Mouse (Mus musculus) kidney, postnatal 25 days (tissue): ENCODE measurements around the gene Rpl37a.

Experiments
- DNase-seq, 2 experiments: peaks; one replicate each; pipeline ENCODE4 v3.0.0; 2021; ENCODE audit warnings: mixed read lengths in 2 of 2

The Rpl37a gene

GRCm38 (mm10) chr1:72710753-72711653 is at the start of gene Rpl37a:
Gene Rpl37a (plus strand): TSS chr1:72711290.
- DNase-seq, result peak; percentile 97

DNA sequence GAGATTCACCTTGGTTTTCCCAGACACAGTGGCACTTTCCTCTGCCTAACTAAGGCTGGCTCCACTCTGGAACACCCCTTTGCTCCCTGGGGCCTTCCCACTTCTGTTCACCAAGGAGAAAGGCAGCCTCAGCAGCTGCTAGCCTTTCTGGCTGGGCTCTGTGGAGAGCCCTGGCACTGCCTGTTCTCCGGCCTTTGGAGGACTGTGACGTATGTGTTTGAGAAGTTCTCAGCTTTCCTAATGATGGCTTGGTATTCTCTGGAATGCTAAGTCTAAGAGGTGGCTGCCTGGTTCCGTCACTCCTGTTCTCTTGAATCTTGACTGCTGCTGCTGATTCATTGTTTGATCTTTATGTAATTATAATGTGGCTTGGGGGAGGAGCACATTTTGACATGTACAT is 38.0 kb upstream of the Rpl37a start:
- no peak for DNase-seq

- DNase-seq, result no peak
These were observed 14.8 kb upstream of the Rpl37a start for GRCm38 (mm10) chr1:72696256-72696655.

GRCm38 (mm10) chr1:72698651-72699050 is 12.4 kb upstream of the Rpl37a start:
- peak; percentile 38 to 65 for DNase-seq

DNA sequence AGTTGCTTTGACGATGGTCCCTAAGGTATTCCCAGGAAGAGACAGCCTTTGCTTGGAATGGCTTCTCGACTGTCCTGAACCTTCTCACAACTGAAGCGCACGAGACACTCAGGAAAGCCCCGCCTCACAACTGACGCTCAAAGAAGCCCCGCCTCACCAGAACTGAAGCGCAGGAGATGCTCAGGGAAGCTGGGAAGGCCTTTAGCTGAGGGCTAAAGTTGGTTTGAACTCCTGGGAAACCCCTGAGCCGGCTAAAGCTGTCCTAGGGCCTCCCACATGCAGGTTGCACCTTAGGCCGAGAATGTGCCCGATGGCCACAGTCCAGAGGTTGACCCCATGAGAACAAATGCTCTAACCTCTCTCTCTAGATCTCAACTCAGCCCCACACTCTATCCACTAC is 10.6 kb upstream of the Rpl37a start, which contains the start of gene Ankar:
Ankar (minus strand) TSS at position 101 of the 400 bp plus-strand sequence.
- DNase-seq, result no peak

DNA sequence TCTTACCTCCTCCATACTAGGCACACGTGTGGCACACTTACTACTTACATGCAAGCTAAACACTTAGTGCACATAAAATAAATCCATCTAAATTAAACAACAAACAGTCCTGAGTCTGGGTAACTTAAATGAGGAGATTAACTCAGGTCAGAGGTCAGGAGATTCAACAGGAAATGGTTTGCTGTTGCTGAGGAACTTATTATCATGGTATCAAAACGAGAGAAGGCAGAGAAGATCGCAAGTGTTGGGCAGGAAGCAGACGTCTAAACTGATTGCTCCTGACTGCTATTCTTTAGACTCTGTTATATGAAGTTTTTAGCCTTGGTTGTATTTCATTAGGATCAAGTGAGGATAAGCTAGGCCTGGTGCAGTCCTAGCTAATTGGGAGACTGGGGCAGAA is 3.6 kb upstream of the Rpl37a start:
- DNase-seq, result no peak

DNA sequence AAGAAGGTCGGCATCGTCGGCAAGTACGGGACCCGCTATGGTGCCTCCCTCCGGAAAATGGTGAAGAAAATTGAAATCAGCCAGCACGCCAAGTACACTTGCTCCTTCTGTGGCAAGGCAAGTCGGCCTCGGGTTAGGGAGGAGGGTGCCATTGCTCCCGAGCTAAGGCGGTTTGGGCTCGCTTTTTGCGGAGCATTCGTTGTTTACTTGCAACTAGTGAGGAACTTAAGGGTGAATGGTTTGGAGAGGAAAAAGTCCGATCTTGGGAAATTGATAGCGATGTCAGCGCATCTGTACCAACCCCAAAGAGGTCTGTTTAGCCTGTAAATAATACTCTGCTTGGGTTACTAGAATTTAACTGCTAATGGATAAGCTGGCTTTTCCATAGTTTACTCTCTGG is 594 bp downstream of the Rpl37a start:
- DNase-seq, result no peak

GRCm38 (mm10) chr1:72714547-72714946 is 3.5 kb downstream of the Rpl37a start:
- DNase-seq, result peak in 1 of 2 experiments; percentile 12

DNA sequence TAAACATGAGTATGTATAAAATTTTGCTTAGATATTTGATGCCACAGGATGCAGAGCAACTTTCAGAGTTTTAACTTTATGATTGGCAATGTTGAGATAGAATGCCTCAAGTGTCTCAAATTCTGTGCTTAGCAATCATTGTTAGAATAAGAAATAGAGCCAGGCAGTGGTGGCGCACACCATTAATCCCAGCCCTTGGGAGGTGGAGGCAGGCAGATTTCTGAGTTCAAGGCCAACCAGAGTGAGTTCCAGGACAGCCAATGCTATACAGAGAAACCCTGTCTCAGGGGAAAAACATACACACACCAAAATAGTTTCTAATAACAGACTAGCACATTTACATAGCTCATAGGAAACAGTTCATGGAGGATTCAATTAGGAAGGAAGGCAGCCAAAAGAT is 4.0 kb downstream of the Rpl37a start:
- DNase-seq, result no peak

- DNase-seq, result no peak
These were observed 4.7 kb downstream of the Rpl37a start for GRCm38 (mm10) chr1:72715593-72716361.

- DNase-seq, result no peak
These were observed 5.3 kb downstream of the Rpl37a start for GRCm38 (mm10) chr1:72716421-72716820.

DNA sequence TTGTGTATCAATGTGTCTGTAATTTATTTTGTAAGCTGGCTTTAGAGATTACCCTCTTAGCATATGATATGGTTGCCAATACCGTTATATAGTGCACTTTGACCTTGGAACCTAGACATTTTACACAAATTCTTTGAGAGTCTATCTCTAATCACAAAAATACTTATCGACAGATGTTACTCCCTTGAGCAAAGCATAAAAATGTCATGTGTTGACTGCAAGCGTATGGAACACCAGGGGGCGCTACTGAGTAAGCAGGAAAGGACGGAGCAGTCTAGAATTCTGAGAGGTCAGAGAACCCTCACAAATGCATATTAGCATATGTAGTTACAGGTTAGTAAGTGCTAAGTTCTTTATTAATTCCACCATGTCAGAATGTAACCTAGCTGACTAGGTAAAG is 5.8 kb downstream of the Rpl37a start:
- DNase-seq, result peak; percentile 72 to 92

GRCm38 (mm10) chr1:72717540-72717939 is 6.5 kb downstream of the Rpl37a start:
- no peak for DNase-seq

DNA sequence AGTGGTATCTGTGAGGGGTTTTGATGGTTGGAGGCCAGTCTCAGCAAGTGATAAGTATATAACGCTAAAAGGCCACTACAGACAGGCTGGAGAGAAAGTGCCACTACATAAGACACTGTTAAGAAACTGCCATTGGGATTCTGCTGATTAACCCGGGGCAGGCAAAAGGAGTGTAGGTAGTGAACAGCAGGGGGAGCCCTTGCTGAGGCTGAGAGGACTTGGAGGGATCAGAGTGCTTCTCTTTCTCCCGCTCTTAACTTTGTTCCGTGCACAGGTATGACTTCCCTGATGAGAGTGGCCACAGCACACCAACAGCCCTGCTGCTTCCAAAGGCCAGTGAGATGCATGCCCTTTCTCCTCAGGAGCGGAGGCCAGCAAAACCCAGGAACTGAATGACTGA is 7.8 kb downstream of the Rpl37a start:
- peak; percentile 78 to 79 for DNase-seq

- no peak for DNase-seq
These were observed 9.1 kb downstream of the Rpl37a start for GRCm38 (mm10) chr1:72720115-72720725.

GRCm38 (mm10) chr1:72722646-72723045 is 11.6 kb downstream of the Rpl37a start:
- DNase-seq, result no peak

- DNase-seq, result no peak
These were observed 13.3 kb downstream of the Rpl37a start for GRCm38 (mm10) chr1:72724354-72724753.

- DNase-seq, result no peak
These were observed 14.9 kb downstream of the Rpl37a start for GRCm38 (mm10) chr1:72725941-72726340.

GRCm38 (mm10) chr1:72728781-72729180 is 17.7 kb downstream of the Rpl37a start:
- no peak for DNase-seq

DNA sequence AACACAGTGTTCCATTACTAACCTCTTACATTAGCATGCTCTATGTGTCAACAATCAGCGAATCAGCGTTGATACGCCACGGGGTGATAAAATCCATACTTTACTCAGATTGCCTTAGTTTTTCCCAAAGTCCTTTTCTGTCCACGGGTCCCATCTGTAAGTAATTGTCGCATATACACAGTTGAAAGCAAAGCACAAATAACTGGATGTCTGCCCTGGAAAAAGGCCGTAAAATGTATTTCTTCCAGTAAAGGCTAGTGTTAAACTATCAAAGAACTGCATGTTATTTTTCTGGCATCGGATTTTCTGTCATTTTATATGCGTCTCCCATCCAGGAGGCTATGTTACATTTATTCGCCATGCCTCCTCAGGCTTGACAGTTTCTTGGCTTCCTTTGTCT is 19.0 kb downstream of the Rpl37a start:
- DNase-seq, result no peak

DNA sequence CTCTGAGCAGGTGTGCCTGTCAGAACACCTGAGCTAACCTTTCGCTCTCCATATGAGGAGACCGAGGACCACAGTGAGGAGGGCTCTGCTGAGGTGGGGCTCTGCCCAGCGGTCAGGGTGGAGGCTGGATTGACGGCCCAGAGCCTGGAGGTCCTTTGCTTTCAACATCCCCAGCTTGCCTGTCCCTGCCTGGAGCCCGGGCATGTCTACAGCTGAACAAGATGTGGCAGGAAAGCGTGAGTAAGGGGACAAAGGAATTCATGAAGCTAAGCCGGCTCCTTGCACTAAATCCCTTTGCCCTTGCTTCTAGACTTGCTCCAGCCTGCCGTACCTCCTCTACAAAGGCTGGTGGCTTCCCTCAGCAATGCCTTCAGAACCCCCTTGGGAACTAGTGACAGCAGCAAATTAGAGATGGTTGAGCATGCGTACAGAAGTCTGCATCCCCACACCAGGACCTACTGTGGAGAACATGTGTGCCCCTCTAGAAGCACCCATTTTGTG is 22.2 kb downstream of the Rpl37a start:
- DNase-seq, result no peak

- peak in 1 of 2 experiments; percentile 40 for DNase-seq
These were observed 25.5 kb downstream of the Rpl37a start for GRCm38 (mm10) chr1:72736397-72737125.
